Mouse (Mus musculus) thymus, adult 2 months (tissue): ENCODE data around the gene Bcl2l12.

Source experiments
- CTCF ChIP-seq: fragments of 200-500 bp; IDR thresholded peaks from 2 replicates; pipeline ENCODE4 v1.5.1; 2012; ENCODE audit warnings: mild to moderate bottlenecking, control low read depth, low read length, moderate library complexity, borderline replicate concordance; ENCODE audit not compliant: control insufficient read depth, poor library complexity, insufficient read depth; ENCODE audit errors: extremely low read depth
- POLR2A ChIP-seq: fragments of 200-500 bp; IDR thresholded peaks from 2 replicates; pipeline ENCODE4 v1.6.1; 2012; ENCODE audit warnings: mild to moderate bottlenecking, low read length, control low read depth, moderate library complexity; ENCODE audit not compliant: control insufficient read depth, poor library complexity, insufficient read depth; ENCODE audit errors: extremely low read depth

GRCm38 (mm10) chr7:44997940-44998428 lies 528 bp downstream of the Bcl2l12 start:
- no peak for TF ChIP-seq CTCF
- no peak for TF ChIP-seq POLR2A
